Mouse (Mus musculus): ENCODE measurements around the gene Synrg. TPM values are rescaled to one million over a fixed set of nuclear protein-coding genes. Genes with fewer than 3 reads are reported as not detected.

The Synrg gene
- total and polyA plus RNA-seq, 3 experiments, result 9.5 to 25.2 (median 15.8) TPM

DNA sequence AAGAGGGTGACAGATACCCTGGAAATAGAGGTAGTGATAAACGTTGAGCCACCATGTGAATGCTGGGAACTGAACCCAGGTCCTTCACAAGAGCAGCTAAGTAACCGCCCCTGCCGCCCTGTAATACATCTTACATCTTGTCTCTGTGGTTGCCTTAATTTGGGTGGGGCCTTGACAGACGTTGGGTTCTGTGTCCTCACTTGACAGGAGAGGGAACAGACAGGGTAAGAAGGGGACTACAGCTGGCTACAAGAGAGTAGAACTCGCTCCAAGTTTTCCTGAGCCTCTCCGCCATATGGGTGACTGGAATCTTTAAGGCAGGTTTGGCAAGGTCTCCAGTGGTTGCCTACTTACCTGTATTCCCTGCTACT, 4.0 kb downstream of the Synrg start:
- in situ Hi-C loops (cut with MboI; ENCODE audit: low pct_ligation_motif_present, low pct_unique_long_range_greater_than_20kb, low sequenced_read_pairs), result no loop called here
- peaks cover 8 to 41% of the 10 kb centered on the region in 2 experiments for H3K36me3 ChIP-seq (replicated peaks in 1 of 2; ENCODE audit: control insufficient read depth in 1 of 2, insufficient read depth in 1 of 2, low read length in 1 of 2)
- H3K27ac ChIP-seq (ENCODE audit: insufficient read depth, low read depth), result no peak overlapping the region
- no peak for DNase-seq (ENCODE audit: extremely low read depth)
- dilution Hi-C loops (cut with MboI; ENCODE audit: extremely low pct_ligation_motif_present, extremely low pct_unique_long_range_greater_than_20kb, low sequenced_read_pairs), result no loop called here
- TF ChIP-seq GABPA (IDR thresholded peaks at IDR 0.05; ENCODE audit: insufficient replicate concordance, low read depth, low read length), result no peak
- no peak for TF ChIP-seq RCOR1 (conservative IDR thresholded peaks at IDR 0.05; ENCODE audit: low read depth, low read length)
- no peak for TF ChIP-seq USF1 (IDR thresholded peaks at IDR 0.05; ENCODE audit: low read depth, low read length)
- TF ChIP-seq NRF1 (IDR thresholded peaks at IDR 0.05; ENCODE audit: low read depth, low read length), result no peak
- no peak for TF ChIP-seq ETS1 (conservative IDR thresholded peaks at IDR 0.05; ENCODE audit: low read depth, low read length)
- TF ChIP-seq PAX5 (IDR thresholded peaks at IDR 0.05; ENCODE audit: low read length), result no peak
- no peak for TF ChIP-seq CHD2 (IDR thresholded peaks at IDR 0.05; ENCODE audit: low read length)
- TF ChIP-seq MAX (IDR thresholded peaks at IDR 0.05; ENCODE audit: low read length), result no peak
- TF ChIP-seq USF2 (conservative IDR thresholded peaks at IDR 0.05; ENCODE audit: low read depth, low read length), result no peak
- TF ChIP-seq HCFC1 (IDR thresholded peaks at IDR 0.05; ENCODE audit: low read depth, low read length), result no peak
- TF ChIP-seq EP300 (IDR thresholded peaks at IDR 0.05; ENCODE audit: low read length), result no peak
- H3K4me1 ChIP-seq (ENCODE audit: control insufficient read depth in 1 of 2, insufficient read depth in 2 of 2), result peaks cover 3 to 45% of the 10 kb centered on the region in 2 experiments; a peak in 3 of 4 replicates
- no peak overlapping the region for H3K4me2 ChIP-seq (ENCODE audit: insufficient read depth, low read depth, poor library complexity, severe bottlenecking)
- no peaks in the 10 kb centered on the region for H3K27me3 ChIP-seq (replicated peaks)
- no peak overlapping the region for H3K4me3 ChIP-seq (replicated peaks in 1 of 3; ENCODE audit: low read depth in 2 of 3, low read length in 2 of 3, poor library complexity in 1 of 3)
- no peak overlapping the region for H3K9ac ChIP-seq (ENCODE audit: insufficient read depth, low read depth)
- 0 out of 2 replicates have a peak, but pooled peaks cover 2% of the 10 kb centered on the region for H3K79me2 ChIP-seq (replicated peaks; ENCODE audit: control insufficient read depth, extremely low read depth, insufficient read depth, poor library complexity, severe bottlenecking)
- H3K9me3 ChIP-seq (replicated peaks; ENCODE audit: low read length), result no peaks in the 10 kb centered on the region

DNA sequence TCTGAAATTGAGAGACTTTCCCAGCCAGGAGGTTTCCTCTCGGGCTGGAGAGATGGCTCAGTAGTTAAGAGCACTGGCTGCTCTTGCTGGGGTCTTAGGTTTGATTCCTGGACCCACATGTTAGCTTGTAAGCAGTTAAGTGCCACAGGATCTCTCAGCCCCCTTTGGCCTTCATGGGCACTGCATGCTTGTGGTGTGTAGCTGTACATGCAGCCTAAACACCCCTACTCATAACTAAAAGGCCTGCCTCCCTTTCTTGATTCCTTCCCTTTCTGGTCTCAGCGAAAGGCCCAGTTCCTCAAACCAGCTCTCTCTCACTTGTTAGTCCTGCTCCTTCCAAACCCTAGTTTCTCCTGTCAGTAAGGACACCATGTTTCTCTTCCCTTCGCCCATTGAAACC, 4.8 kb downstream of the Synrg start:
- H3K36me3 ChIP-seq (replicated peaks in 1 of 2; ENCODE audit: control insufficient read depth in 1 of 2, insufficient read depth in 1 of 2, low read length in 1 of 2), result peaks cover 12 to 42% of the 10 kb centered on the region in 2 experiments
- in situ Hi-C loops (cut with MboI; ENCODE audit: low pct_ligation_motif_present, low pct_unique_long_range_greater_than_20kb, low sequenced_read_pairs) (no loop called here), dilution Hi-C loops (cut with MboI; ENCODE audit: extremely low pct_ligation_motif_present, extremely low pct_unique_long_range_greater_than_20kb, low sequenced_read_pairs) (no loop called here)
- H3K9me3 ChIP-seq (replicated peaks; ENCODE audit: low read length), result no peaks in the 10 kb centered on the region
- no peak overlapping the region for H3K4me2 ChIP-seq (ENCODE audit: insufficient read depth, low read depth, poor library complexity, severe bottlenecking)
- H3K4me1 ChIP-seq (ENCODE audit: control insufficient read depth in 1 of 2, insufficient read depth in 2 of 2), result peaks cover under 1 to 43% of the 10 kb centered on the region in 2 experiments; a peak in 2 of 4 replicates
- H3K27ac ChIP-seq (ENCODE audit: insufficient read depth, low read depth), result no peak overlapping the region
- no peak for DNase-seq (ENCODE audit: extremely low read depth)
- H3K79me2 ChIP-seq (replicated peaks; ENCODE audit: control insufficient read depth, extremely low read depth, insufficient read depth, poor library complexity, severe bottlenecking), result 0 out of 2 replicates have a peak, but pooled peaks cover 2% of the 10 kb centered on the region
- H3K27me3 ChIP-seq (replicated peaks), result no peaks in the 10 kb centered on the region
- TF ChIP-seq JUN (IDR thresholded peaks at IDR 0.05; ENCODE audit: insufficient read depth, low read depth, low read length) (no peak), USF2 (conservative IDR thresholded peaks at IDR 0.05; ENCODE audit: low read depth, low read length) (no peak), MYC (IDR thresholded peaks at IDR 0.05; ENCODE audit: low read depth, low read length) (no peak), MAZ (IDR thresholded peaks at IDR 0.05; ENCODE audit: low read depth, low read length) (no peak), UBTF (IDR thresholded peaks at IDR 0.05; ENCODE audit: low read depth, low read length) (no peak), MAX (IDR thresholded peaks at IDR 0.05; ENCODE audit: low read length) (no peak), HCFC1 (IDR thresholded peaks at IDR 0.05; ENCODE audit: low read depth, low read length) (no peak), MAFK (IDR thresholded peaks at IDR 0.05; ENCODE audit: insufficient replicate concordance, low read length) (no peak), TBP (conservative IDR thresholded peaks at IDR 0.05; ENCODE audit: low read depth, low read length) (no peak), MEF2A (IDR thresholded peaks at IDR 0.05; ENCODE audit: borderline replicate concordance, low read depth, low read length) (no peak), NRF1 (IDR thresholded peaks at IDR 0.05; ENCODE audit: low read depth, low read length) (no peak), CTCF (conservative IDR thresholded peaks at IDR 0.05 in 1 of 2, IDR thresholded peaks at IDR 0.05 in 1 of 2; ENCODE audit: low read depth in 2 of 2, low read length in 2 of 2) (peak in 1 of 2 experiments; percentile 14; a peak in 1 of 4 replicates), EP300 (IDR thresholded peaks at IDR 0.05; ENCODE audit: low read length) (0 out of 2 replicates have a peak, but pooled peaks have one; percentile 23), CHD1 (IDR thresholded peaks at IDR 0.05; ENCODE audit: low read depth, low read length) (no peak), BHLHE40 (IDR thresholded peaks at IDR 0.05; ENCODE audit: low read depth, low read length) (no peak), SIN3A (IDR thresholded peaks at IDR 0.05; ENCODE audit: low read length) (no peak)
- no peak overlapping the region for H3K9ac ChIP-seq (ENCODE audit: insufficient read depth, low read depth)
- no peak overlapping the region for H3K4me3 ChIP-seq (replicated peaks in 1 of 3; ENCODE audit: low read depth in 2 of 3, low read length in 2 of 3, poor library complexity in 1 of 3)

Data from CH12.LX (cell line).